Mouse (Mus musculus): ENCODE measurements around the gene Gm49027.
"Not testable (repeated sequence)": the region's sequence is repeated elsewhere in the genome, so short reads cannot be mapped to it uniquely, and the experiment has no call there.

Gm49027 gene

GRCm38 (mm10) chr5:123525281-123525680, at the start of gene Gm49027:
Gm49027 (minus strand) TSS chr5:123525488.
- peak in 1 of 2 experiments; percentile 10 for DNase-seq (ENCODE audit: low spot score in 2 of 2)

GRCm38 (mm10) chr5:123573362-123573761, 48.1 kb upstream of the Gm49027 start:
- DNase-seq (ENCODE audit: low spot score in 2 of 2): no peak

- DNase-seq (ENCODE audit: low spot score in 2 of 2): peak; percentile 93 to 98
Observed at GRCm38 (mm10) chr5:123572357-123573186, 47.3 kb upstream of the Gm49027 start, which contains the start of gene Vps33a. Vps33a (minus strand) TSS chr5:123573038.

- peak in 1 of 2 experiments; percentile 4 for DNase-seq (ENCODE audit: low spot score in 2 of 2)
Observed at GRCm38 (mm10) chr5:123561128-123561527, 35.8 kb upstream of the Gm49027 start.

- peak in 1 of 2 experiments; percentile 10 for DNase-seq (ENCODE audit: low spot score in 2 of 2)
Observed at GRCm38 (mm10) chr5:123559588-123559987, 34.3 kb upstream of the Gm49027 start.

- DNase-seq (ENCODE audit: low spot score in 2 of 2): peak in 1 of 2 experiments; percentile 9
Observed at GRCm38 (mm10) chr5:123556451-123556850, 31.2 kb upstream of the Gm49027 start.

- peak in 1 of 2 experiments; percentile 10 for DNase-seq (ENCODE audit: low spot score in 2 of 2)
Observed at GRCm38 (mm10) chr5:123555693-123556092, 30.4 kb upstream of the Gm49027 start.

- DNase-seq (ENCODE audit: low spot score in 2 of 2): no peak
Observed at GRCm38 (mm10) chr5:123533801-123534200, 8.5 kb upstream of the Gm49027 start.

GRCm38 (mm10) chr5:123530056-123530455, 4.8 kb upstream of the Gm49027 start:
- no peak for DNase-seq (ENCODE audit: low spot score in 2 of 2)

- peak in 1 of 2 experiments; percentile 8 for DNase-seq (ENCODE audit: low spot score in 2 of 2)
Observed at GRCm38 (mm10) chr5:123528641-123529040, 3.4 kb upstream of the Gm49027 start.

GRCm38 (mm10) chr5:123525916-123526495, 718 bp upstream of the Gm49027 start:
- peak in 1 of 2 experiments; percentile 3 for DNase-seq (ENCODE audit: low spot score in 2 of 2)

GRCm38 (mm10) chr5:123524393-123524750, 916 bp downstream of the Gm49027 start:
- no peak for DNase-seq (ENCODE audit: low spot score in 2 of 2)

- DNase-seq (ENCODE audit: low spot score in 2 of 2): peak; percentile 99
Observed at GRCm38 (mm10) chr5:123523692-123524392, 1.4 kb downstream of the Gm49027 start, which contains the start of gene Diablo. Diablo (minus strand) TSS chr5:123524176.

- peak in 1 of 2 experiments; percentile 13 for DNase-seq (ENCODE audit: low spot score in 2 of 2)
Observed at GRCm38 (mm10) chr5:123522166-123522565, 3.1 kb downstream of the Gm49027 start.

- peak in 1 of 2 experiments; percentile 9 for DNase-seq (ENCODE audit: low spot score in 2 of 2)
Observed at GRCm38 (mm10) chr5:123521621-123522020, 3.7 kb downstream of the Gm49027 start.

- peak in 1 of 2 experiments; percentile 8 for DNase-seq (ENCODE audit: low spot score in 2 of 2)
Observed at GRCm38 (mm10) chr5:123520666-123521065, 4.6 kb downstream of the Gm49027 start.

- no peak for DNase-seq (ENCODE audit: low spot score in 2 of 2)
Observed at GRCm38 (mm10) chr5:123514871-123515270, 10.4 kb downstream of the Gm49027 start.

- DNase-seq (ENCODE audit: low spot score in 2 of 2): no peak
Observed at GRCm38 (mm10) chr5:123512102-123512501, 13.2 kb downstream of the Gm49027 start.

- DNase-seq (ENCODE audit: low spot score in 2 of 2): not testable (repeated sequence)
Observed at GRCm38 (mm10) chr5:123511426-123511825, 13.9 kb downstream of the Gm49027 start.

GRCm38 (mm10) chr5:123510160-123510559, 15.1 kb downstream of the Gm49027 start, which contains the start of gene B3gnt4:
B3gnt4 (plus strand) TSS chr5:123510460.
- no peak for DNase-seq (ENCODE audit: low spot score in 2 of 2)

- DNase-seq (ENCODE audit: low spot score in 2 of 2): no peak
Observed at GRCm38 (mm10) chr5:123508921-123509320, 16.4 kb downstream of the Gm49027 start.
